Mouse (Mus musculus) left cerebral cortex, postnatal 4 days (tissue): ENCODE data around the gene Tmem132c. TPM values are rescaled to one million over a fixed set of nuclear protein-coding genes. Genes with fewer than 3 reads are reported as not detected.

Experiments
- DNase-seq: peaks from one replicate; pipeline ENCODE4 v3.0.0-alpha.2; 2022
- intact Hi-C: fragments of 180-260 bp; cut with DNase I; formaldehyde crosslinking; loops from one replicate; pipeline ENCODE4 v1.15.1; 2025
- total RNA-seq, 2 experiments: library from RNA; stranded (reverse); gene quantifications; 2 replicates each; pipeline ENCODE4 v1.2.3; 2021

Gene Tmem132c
- total RNA-seq, 2 experiments from 2014 or later, result 10.4 to 11.6 TPM

- intact Hi-C loops, result no loop called here
- DNase-seq, result no peak
These were observed 39.6 kb downstream of the Tmem132c start for GRCm38 (mm10) chr5:127281186-127281585.

GRCm38 (mm10) chr5:127282539-127283123 lies 41.0 kb downstream of the Tmem132c start:
- intact Hi-C loops, result loop anchor here (2.0 kb wide), 1 partner anchor 14 kb away; no protein-coding TSS in a partner anchor
- no peak for DNase-seq

- intact Hi-C loops, result no loop called here
- DNase-seq, result no peak
These were observed 45.3 kb downstream of the Tmem132c start for GRCm38 (mm10) chr5:127286886-127287285.

- DNase-seq, result no peak
- intact Hi-C loops, result no loop called here
These were observed 48.1 kb downstream of the Tmem132c start for GRCm38 (mm10) chr5:127289659-127290058.

- DNase-seq, result peak; percentile 85
- intact Hi-C loops, result no loop called here
These were observed 49.0 kb downstream of the Tmem132c start for GRCm38 (mm10) chr5:127290461-127291250.

- intact Hi-C loops, result no loop called here
- no peak for DNase-seq
These were observed 50.0 kb downstream of the Tmem132c start for GRCm38 (mm10) chr5:127291581-127291980.

GRCm38 (mm10) chr5:127293698-127294097 lies 52.1 kb downstream of the Tmem132c start:
- intact Hi-C loops, result no loop called here
- no peak for DNase-seq

- no peak for DNase-seq
- intact Hi-C loops, result no loop called here
These were observed 55.9 kb downstream of the Tmem132c start for GRCm38 (mm10) chr5:127297461-127297860.

GRCm38 (mm10) chr5:127298060-127298459 lies 56.5 kb downstream of the Tmem132c start:
- no peak for DNase-seq
- intact Hi-C loops, result no loop called here

- DNase-seq, result no peak
- intact Hi-C loops, result no loop called here
These were observed 57.4 kb downstream of the Tmem132c start for GRCm38 (mm10) chr5:127299010-127299409.

GRCm38 (mm10) chr5:127300597-127301254 lies 59.1 kb downstream of the Tmem132c start:
- peak; percentile 91 for DNase-seq
- intact Hi-C loops, result no loop called here

GRCm38 (mm10) chr5:127305312-127305711 lies 63.7 kb downstream of the Tmem132c start:
- DNase-seq, result no peak
- intact Hi-C loops, result no loop called here

GRCm38 (mm10) chr5:127305719-127306118 lies 64.1 kb downstream of the Tmem132c start:
- intact Hi-C loops, result no loop called here
- DNase-seq, result peak; percentile 62

- intact Hi-C loops, result no loop called here
- no peak for DNase-seq
These were observed 65.1 kb downstream of the Tmem132c start for GRCm38 (mm10) chr5:127306726-127307125.

GRCm38 (mm10) chr5:127310318-127311004 lies 68.9 kb downstream of the Tmem132c start:
- no peak for DNase-seq
- intact Hi-C loops, result no loop called here

- DNase-seq, result no peak
- intact Hi-C loops, result no loop called here
These were observed 69.4 kb downstream of the Tmem132c start for GRCm38 (mm10) chr5:127311005-127311331.

- intact Hi-C loops, result no loop called here
- no peak for DNase-seq
These were observed 72.0 kb downstream of the Tmem132c start for GRCm38 (mm10) chr5:127313634-127314033.

- no peak for DNase-seq
- intact Hi-C loops, result no loop called here
These were observed 77.6 kb downstream of the Tmem132c start for GRCm38 (mm10) chr5:127319096-127319779.

- DNase-seq, result no peak
- intact Hi-C loops, result no loop called here
These were observed 83.0 kb downstream of the Tmem132c start for GRCm38 (mm10) chr5:127324645-127325044.

GRCm38 (mm10) chr5:127336048-127336907 lies 94.7 kb downstream of the Tmem132c start:
- intact Hi-C loops, result no loop called here
- DNase-seq, result peak; percentile 77
